11 mouse cellular contexts compared by ENCODE assay signal in the genomic region with DNA sequence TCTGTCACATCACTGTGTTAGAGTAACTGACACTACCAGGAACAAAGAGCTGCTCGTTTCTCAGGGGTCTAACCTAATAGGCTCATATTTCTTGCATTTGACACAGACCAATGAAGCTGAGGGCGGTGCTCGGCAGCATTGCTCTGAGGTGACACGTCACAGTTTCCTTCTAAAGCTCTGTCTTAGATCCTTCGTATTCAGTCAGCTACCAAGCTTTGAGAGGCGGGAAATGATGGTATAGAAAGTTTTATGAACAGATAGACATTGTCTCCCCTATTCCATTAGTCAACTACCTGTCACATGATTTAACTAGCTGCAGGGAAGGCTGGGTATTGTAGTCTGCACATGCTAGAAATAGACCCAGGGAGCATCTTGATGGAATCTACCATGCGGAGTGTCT.
DNase-seq lines count a peak whose midpoint lies in the region; ATAC-seq lines count a peak whose summit lies in the region.
"Had no signal": no experiment of that assay in that cellular context is flagged by ENCODE, and none has a peak within 500 bp of the region (broad histone marks: within the 10 kb centered on the region; RNA-seq: fewer than 3 reads in every experiment).

No protein-coding gene starts in this region.

- ATAC-seq in hindbrain, embryonic 14.5 days (ENCODE audit: low FRiP score): peak; percentile 72
- ATAC-seq in hindbrain, embryonic 12.5 days (ENCODE audit: low FRiP score): no peak
- ATAC-seq in inflammation-experienced regulatory T-cells, adult 6 months: peak; percentile 94
- ATAC-seq: midbrain, embryonic 13.5 days had no signal

- H3K27me3 ChIP-seq in hindbrain, embryonic 14.5 days (ENCODE audit: control insufficient read depth, insufficient read depth, low read length): peaks cover 9% of the 10 kb centered on the region; the same call in 1 of the 2 replicates
- peaks cover 9% of the 10 kb centered on the region; the same call in 1 of the 2 replicates for H3K27me3 ChIP-seq in hindbrain, embryonic 12.5 days

- peak overlapping the region; percentile 33 for H3K4me2 ChIP-seq in hindbrain, embryonic 14.5 days (replicated peaks)
- H3K4me2 ChIP-seq in hindbrain, embryonic 12.5 days (replicated peaks): no peak overlapping the region
- H3K4me2 ChIP-seq: midbrain, embryonic 13.5 days had no signal

- no peaks in the 10 kb centered on the region for H3K36me3 ChIP-seq in hindbrain, embryonic 14.5 days (replicated peaks; ENCODE audit: control insufficient read depth, insufficient read depth)
- no peaks in the 10 kb centered on the region for H3K36me3 ChIP-seq in hindbrain, embryonic 12.5 days
- H3K36me3 ChIP-seq: midbrain, embryonic 13.5 days had no signal

- H3K4me1 ChIP-seq in hindbrain, embryonic 14.5 days (replicated peaks; ENCODE audit: control insufficient read depth, insufficient read depth, low read length): no peaks in the 10 kb centered on the region
- H3K4me1 ChIP-seq in hindbrain, embryonic 12.5 days: no peaks in the 10 kb centered on the region
- H3K4me1 ChIP-seq: midbrain, embryonic 13.5 days had no signal

- no peak for DNase-seq in hindbrain, embryonic 14.5 days (ENCODE audit: low spot score)
- peak; percentile 3 for DNase-seq in 416B (ENCODE audit: low read depth)
- peak; percentile 45 for DNase-seq in CD4-positive helper T cell, adult 2 months (ENCODE audit: low read depth, low spot score)
- no peak for DNase-seq in urinary bladder, postnatal 25 days (ENCODE audit: low spot score)
- DNase-seq in right cerebral cortex, postnatal 14 days: no peak
- no peak for DNase-seq in layer of hippocampus, adult 8-10 months (ENCODE audit: low spot score in 2 of 2)
- DNase-seq: cerebellum, adult 18-20 months; gastrocnemius, postnatal 25 days had no signal

- H3K9me3 ChIP-seq in hindbrain, embryonic 14.5 days (ENCODE audit: control insufficient read depth, low read length): no peaks in the 10 kb centered on the region
- H3K9me3 ChIP-seq in hindbrain, embryonic 12.5 days (replicated peaks): no peaks in the 10 kb centered on the region
- H3K9me3 ChIP-seq: midbrain, embryonic 13.5 days had no signal

- H3K9ac ChIP-seq in hindbrain, embryonic 14.5 days: no peak overlapping the region
- no peak overlapping the region for H3K9ac ChIP-seq in hindbrain, embryonic 12.5 days
- H3K9ac ChIP-seq: midbrain, embryonic 13.5 days had no signal

- H3K27ac ChIP-seq in hindbrain, embryonic 14.5 days: no peak overlapping the region
- no peak overlapping the region for H3K27ac ChIP-seq in hindbrain, embryonic 12.5 days
- H3K27ac ChIP-seq: midbrain, embryonic 13.5 days had no signal

- 59% methylated on average over 7 of the region's 7 CpGs for WGBS in hindbrain, embryonic 14.5 days
- WGBS in hindbrain, embryonic 12.5 days: 53% methylated on average over 7 of the region's 7 CpGs

- no peak overlapping the region; the same call in 1 of the 2 replicates for H3K4me3 ChIP-seq in hindbrain, embryonic 14.5 days (replicated peaks; ENCODE audit: low read length)
- H3K4me3 ChIP-seq in hindbrain, embryonic 12.5 days: no peak overlapping the region
- H3K4me3 ChIP-seq: midbrain, embryonic 13.5 days had no signal

Comparison
In these comparisons a context has a peak if more than half of its experiments do, and no peak if none do; other contexts are left out.
1. DNase-seq: peak in 416B (single experiment) and CD4-positive helper T cell, adult 2 months (single experiment); none in hindbrain, embryonic 14.5 days (single experiment), urinary bladder, postnatal 25 days (single experiment), right cerebral cortex, postnatal 14 days (single experiment) and layer of hippocampus, adult 8-10 months (0 of 2).